Comparison of ENCODE assay signal across 9 mouse cellular contexts in the genomic region with DNA sequence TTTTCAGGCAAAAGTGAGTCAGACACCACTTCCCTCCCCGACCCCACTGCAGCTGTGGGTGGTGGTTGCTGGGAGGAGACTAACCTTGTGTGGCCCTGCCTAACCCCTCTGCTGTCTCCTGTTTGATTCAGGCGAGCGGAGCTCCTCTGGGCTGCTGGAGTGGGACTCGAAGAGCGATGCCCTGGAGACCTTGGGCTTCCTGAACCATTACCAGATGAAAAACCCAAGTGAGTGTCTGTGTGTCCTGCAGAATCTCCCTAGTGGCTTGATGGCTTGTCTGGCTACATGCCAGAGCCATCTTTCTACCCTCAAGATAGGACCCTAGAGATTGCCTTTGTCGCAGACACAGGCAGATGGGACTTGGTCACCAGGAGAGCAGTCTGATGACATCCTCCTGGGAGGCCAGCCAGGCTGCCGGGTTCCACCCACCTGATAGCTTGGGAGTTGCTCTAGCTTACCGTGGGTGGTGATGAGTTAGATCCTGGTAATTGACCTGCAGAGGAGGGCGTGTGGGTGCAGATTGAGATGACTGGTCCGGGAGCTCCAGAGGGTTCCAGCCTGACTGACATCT. TPM values are rescaled to one million over a fixed set of nuclear protein-coding genes. Genes with fewer than 3 reads are reported as not detected.
DNase-seq lines count a peak whose midpoint lies in the region; ATAC-seq and TF ChIP-seq lines count a peak whose summit lies in the region.
"Had no signal": no experiment of that assay in that cellular context is flagged by ENCODE, and none has a peak within 500 bp of the region (broad histone marks: within the 10 kb centered on the region; RNA-seq: fewer than 3 reads in every experiment).

No protein-coding gene starts in this region.

- no peak overlapping the region for H3ac ChIP-seq in myocyte (ENCODE audit: control insufficient read depth, insufficient read length)

- no peak overlapping the region for H3K4me3 ChIP-seq in midbrain, embryonic 11.5 days (ENCODE audit: low read depth, low read length)
- no peak overlapping the region for H3K4me3 ChIP-seq in midbrain, embryonic 16.5 days (ENCODE audit: low read depth, low read length)
- H3K4me3 ChIP-seq in embryonic facial prominence, embryonic 15.5 days (replicated peaks) = no peak overlapping the region
- no peak overlapping the region for H3K4me3 ChIP-seq in myocyte
- H3K4me3 ChIP-seq: neural tube, embryonic 12.5 days had no signal

- H3K4me2 ChIP-seq in midbrain, embryonic 11.5 days = no peak overlapping the region
- H3K4me2 ChIP-seq in midbrain, embryonic 16.5 days (ENCODE audit: low read length) = no peak overlapping the region
- H3K4me2 ChIP-seq in embryonic facial prominence, embryonic 15.5 days (replicated peaks) = no peak overlapping the region
- peak overlapping the region; percentile 51 for H3K4me2 ChIP-seq in myocyte (ENCODE audit: low read depth)
- H3K4me2 ChIP-seq: neural tube, embryonic 12.5 days had no signal

- peaks cover 37% of the 10 kb centered on the region for H3K4me1 ChIP-seq in midbrain, embryonic 11.5 days (ENCODE audit: control insufficient read depth, insufficient read depth, low read length)
- H3K4me1 ChIP-seq in midbrain, embryonic 16.5 days (ENCODE audit: control insufficient read depth, insufficient read depth, low read length) = peaks cover 12% of the 10 kb centered on the region
- H3K4me1 ChIP-seq in embryonic facial prominence, embryonic 15.5 days = peaks cover 62% of the 10 kb centered on the region

- H3K36me3 ChIP-seq in midbrain, embryonic 11.5 days (ENCODE audit: control insufficient read depth, insufficient read depth, low read length) = peaks cover 48% of the 10 kb centered on the region
- H3K36me3 ChIP-seq in midbrain, embryonic 16.5 days (ENCODE audit: control insufficient read depth, insufficient read depth, low read length) = peaks cover 50% of the 10 kb centered on the region
- peaks cover 65% of the 10 kb centered on the region for H3K36me3 ChIP-seq in embryonic facial prominence, embryonic 15.5 days
- H3K36me3 ChIP-seq in myocyte (ENCODE audit: control insufficient read depth, insufficient read depth) = peaks cover 53% of the 10 kb centered on the region

- 78% methylated on average over 10 of the region's 10 CpGs for WGBS in midbrain, embryonic 11.5 days
- WGBS in midbrain, embryonic 16.5 days = 65% methylated on average over 10 of the region's 10 CpGs
- 58% methylated on average over 10 of the region's 10 CpGs for WGBS in embryonic facial prominence, embryonic 15.5 days

- peak; percentile 76 to 83 for DNase-seq in adrenal gland, adult (ENCODE audit: inconsistent age in 2 of 2, low spot score in 1 of 2)
- no peak for DNase-seq in adrenal gland, adult 8-10 months
- no peak for DNase-seq in midbrain, embryonic 11.5 days (ENCODE audit: low spot score, missing footprints)
- peak; percentile 73 for DNase-seq in induced T-regulatory cell, adult 2 months (ENCODE audit: low read depth)
- no peak for DNase-seq in embryo, embryonic 11 days

- peak; percentile 22 for TF ChIP-seq POLR2A in myocyte (IDR thresholded peaks at IDR 0.05; ENCODE audit: insufficient read length, low read depth)

- no peaks in the 10 kb centered on the region for H3K27me3 ChIP-seq in midbrain, embryonic 11.5 days (ENCODE audit: control insufficient read depth, insufficient read depth, low read length)
- no peaks in the 10 kb centered on the region for H3K27me3 ChIP-seq in midbrain, embryonic 16.5 days (ENCODE audit: control insufficient read depth, insufficient read depth, low read depth, low read length)
- H3K27me3 ChIP-seq in embryonic facial prominence, embryonic 15.5 days = no peaks in the 10 kb centered on the region
- H3K27me3 ChIP-seq in myocyte (ENCODE audit: control insufficient read depth, insufficient read depth, insufficient read length) = no peaks in the 10 kb centered on the region
- H3K27me3 ChIP-seq: neural tube, embryonic 12.5 days had no signal

- H3K9me3 ChIP-seq in midbrain, embryonic 11.5 days (ENCODE audit: control insufficient read depth, low read length) = no peaks in the 10 kb centered on the region
- H3K9me3 ChIP-seq in midbrain, embryonic 16.5 days (replicated peaks; ENCODE audit: control insufficient read depth, low read length, poor library complexity, severe bottlenecking) = no peaks in the 10 kb centered on the region
- no peaks in the 10 kb centered on the region for H3K9me3 ChIP-seq in embryonic facial prominence, embryonic 15.5 days (replicated peaks)
- H3K9me3 ChIP-seq: neural tube, embryonic 12.5 days had no signal

- H3K27ac ChIP-seq in midbrain, embryonic 11.5 days (ENCODE audit: low read depth, low read length) = peak overlapping the region; percentile 71
- no peak overlapping the region for H3K27ac ChIP-seq in midbrain, embryonic 16.5 days (ENCODE audit: low read length)
- H3K27ac ChIP-seq in embryonic facial prominence, embryonic 15.5 days (replicated peaks) = peak overlapping the region; percentile 48

- H3K9ac ChIP-seq in midbrain, embryonic 11.5 days (ENCODE audit: low read length) = no peak overlapping the region
- H3K9ac ChIP-seq in midbrain, embryonic 16.5 days (ENCODE audit: low read depth, low read length) = no peak overlapping the region
- H3K9ac ChIP-seq in embryonic facial prominence, embryonic 15.5 days = no peak overlapping the region
- H3K9ac ChIP-seq: neural tube, embryonic 12.5 days had no signal

- ATAC-seq in midbrain, embryonic 11.5 days (ENCODE audit: low FRiP score) = no peak
- ATAC-seq in midbrain, embryonic 16.5 days = no peak
- ATAC-seq in embryonic facial prominence, embryonic 15.5 days (ENCODE audit: insufficient number of reproducible peaks, low FRiP score, low TSS enrichment, low read depth) = no peak

- peaks cover 21% of the 10 kb centered on the region for H3K79me2 ChIP-seq in myocyte (ENCODE audit: control insufficient read depth, insufficient read depth)

TF ChIP-seq in myocyte, 11 proteins besides CTCF, POLR2A, EP300 and RAD21:
- TF ChIP-seq POLR2AphosphoS2 (IDR thresholded peaks at IDR 0.05; ENCODE audit: insufficient read length, low read depth) = peak; percentile 44
- peak in 2 of 3 experiments; percentile 52 to 75 for TF ChIP-seq MYOD1 (IDR thresholded peaks at IDR 0.05; ENCODE audit: control insufficient read depth in 1 of 3, insufficient read length in 2 of 3, low read depth in 2 of 3)
- TF ChIP-seq MYOG (IDR thresholded peaks at IDR 0.05; ENCODE audit: control insufficient read depth in 1 of 3, insufficient read depth in 1 of 3, insufficient read length in 2 of 3, low read depth in 2 of 3) = peak in 1 of 3 experiments; percentile 75
- TF ChIP-seq USF1 (IDR thresholded peaks at IDR 0.05; ENCODE audit: low read depth) = no peak
TF ChIP-seq in myocyte: peak in this region for 3.

RNA-seq across cellular contexts. Expression of a gene that starts 3.7 kb away (rescaled TPM):
- 100 to 1,000 TPM; 402 to 476 (median 431) TPM for total RNA-seq in adrenal gland, adult 8-10 months (2022)
- polyA plus RNA-seq in midbrain, embryonic 11.5 days (2014; fragmentation: Nextera tagmentation; extraction: Ambion mirVana) = 80.5 and 81.7 TPM in 2 replicates
- 86.6 and 96.4 TPM in 2 replicates for polyA plus RNA-seq in midbrain, embryonic 16.5 days (2015; fragmentation: Nextera tagmentation; extraction: Ambion mirVana)
- 226 and 231 TPM in 2 replicates for polyA plus RNA-seq in embryonic facial prominence, embryonic 15.5 days (2015; fragmentation: Nextera tagmentation; extraction: Ambion mirVana)
- 132 TPM for polyA plus RNA-seq in myocyte (2012; fragmentation: generic; extraction: Trizol)

RNA-seq across cellular contexts. Expression of a gene that starts 12.3 kb away (rescaled TPM):
- 10 to 100 TPM in 2 of 4 experiments, 1 to 10 TPM in 2; 6.6 to 34.6 (median 18.8) TPM for total RNA-seq in adrenal gland, adult 8-10 months (2022)
- polyA plus RNA-seq in midbrain, embryonic 11.5 days (2014; fragmentation: Nextera tagmentation; extraction: Ambion mirVana) = 1.3 and 1.7 TPM in 2 replicates
- polyA plus RNA-seq in midbrain, embryonic 16.5 days (2015; fragmentation: Nextera tagmentation; extraction: Ambion mirVana) = 5.7 and 5.9 TPM in 2 replicates
- polyA plus RNA-seq in embryonic facial prominence, embryonic 15.5 days (2015; fragmentation: Nextera tagmentation; extraction: Ambion mirVana) = 15.4 and 18.0 TPM in 2 replicates
- 3.0 TPM for polyA plus RNA-seq in myocyte (2012; fragmentation: generic; extraction: Trizol)

RNA-seq across cellular contexts. Expression of a gene that starts 13.0 kb away (rescaled TPM):
- 100 to 1,000 TPM; 331 to 473 (median 439) TPM for total RNA-seq in adrenal gland, adult 8-10 months (2022)
- 331 and 342 TPM in 2 replicates for polyA plus RNA-seq in midbrain, embryonic 11.5 days (2014; fragmentation: Nextera tagmentation; extraction: Ambion mirVana)
- 134 and 152 TPM in 2 replicates for polyA plus RNA-seq in midbrain, embryonic 16.5 days (2015; fragmentation: Nextera tagmentation; extraction: Ambion mirVana)
- 211 and 225 TPM in 2 replicates for polyA plus RNA-seq in embryonic facial prominence, embryonic 15.5 days (2015; fragmentation: Nextera tagmentation; extraction: Ambion mirVana)
- polyA plus RNA-seq in myocyte (2012; fragmentation: generic; extraction: Trizol) = 230 TPM

RNA-seq across cellular contexts. Expression of a gene that starts 32.6 kb away (rescaled TPM):
- 1 to 10 TPM; 1.9 to 4.4 (median 2.8) TPM for total RNA-seq in adrenal gland, adult 8-10 months (2022)
- polyA plus RNA-seq in midbrain, embryonic 11.5 days (2014; fragmentation: Nextera tagmentation; extraction: Ambion mirVana) = 1.9 and 2.5 TPM in 2 replicates
- 2.2 and 2.9 TPM in 2 replicates for polyA plus RNA-seq in midbrain, embryonic 16.5 days (2015; fragmentation: Nextera tagmentation; extraction: Ambion mirVana)
- 3.8 and 4.7 TPM in 2 replicates for polyA plus RNA-seq in embryonic facial prominence, embryonic 15.5 days (2015; fragmentation: Nextera tagmentation; extraction: Ambion mirVana)
- 0.12 TPM for polyA plus RNA-seq in myocyte (2012; fragmentation: generic; extraction: Trizol)

RNA-seq across cellular contexts. Expression of a gene that starts 42.3 kb away (rescaled TPM):
- 1 to 10 TPM in 1 of 4 experiments, not detected in 3; 1.2 TPM for total RNA-seq in adrenal gland, adult 8-10 months (2022)
- polyA plus RNA-seq in midbrain, embryonic 11.5 days (2014; fragmentation: Nextera tagmentation; extraction: Ambion mirVana) = 0.97 and 1.4 TPM in 2 replicates
- polyA plus RNA-seq in midbrain, embryonic 16.5 days (2015; fragmentation: Nextera tagmentation; extraction: Ambion mirVana) = 6.7 and 10.3 TPM in 2 replicates
- polyA plus RNA-seq in embryonic facial prominence, embryonic 15.5 days (2015; fragmentation: Nextera tagmentation; extraction: Ambion mirVana) = 187 and 265 TPM in 2 replicates
- 0.50 TPM for polyA plus RNA-seq in myocyte (2012; fragmentation: generic; extraction: Trizol)

Comparison
In these comparisons a context has a peak if more than half of its experiments do, and no peak if none do; other contexts are left out.
1. DNase-seq: peak in adrenal gland, adult (2 of 2) and induced T-regulatory cell, adult 2 months (single experiment); none in adrenal gland, adult 8-10 months (single experiment), midbrain, embryonic 11.5 days (single experiment) and embryo, embryonic 11 days (single experiment).